Mouse (Mus musculus) testis, adult 2 months (tissue): ENCODE measurements around the gene Vstm4.

Source experiments
- CTCF ChIP-seq: fragments of 200-500 bp; IDR thresholded peaks from 2 replicates; pipeline ENCODE4 v1.5.1; 2012; ENCODE audit warnings: low read depth, mild to moderate bottlenecking, inconsistent platforms, low read length, moderate library complexity; ENCODE audit not compliant: control insufficient read depth, insufficient read depth, insufficient replicate concordance
- POLR2A ChIP-seq: fragments of 200-500 bp; IDR thresholded peaks from 2 replicates; pipeline ENCODE4 v1.6.1; 2012; ENCODE audit warnings: low read depth, mild to moderate bottlenecking, inconsistent platforms, low read length, moderate library complexity; ENCODE audit not compliant: control insufficient read depth

GRCm38 (mm10) chr14:32911187-32911586 lies 54.6 kb downstream of the Vstm4 start:
- TF ChIP-seq CTCF = no peak
- TF ChIP-seq POLR2A = no peak
